Mouse (Mus musculus) spleen, adult 2 months (tissue): Measurements from ENCODE around the gene Gfm2.

Source experiments
- CTCF ChIP-seq: fragments of 200-500 bp; IDR thresholded peaks from 2 replicates; pipeline ENCODE4 v1.5.1; 2011; ENCODE audit warnings: mild to moderate bottlenecking, inconsistent platforms; ENCODE audit not compliant: insufficient read depth, insufficient read length, insufficient replicate concordance; ENCODE audit errors: extremely low read depth
- POLR2A ChIP-seq: fragments of 200-500 bp; IDR thresholded peaks from 2 replicates; pipeline ENCODE4 v1.6.1; 2011; ENCODE audit warnings: low read depth, low read length, inconsistent platforms

DNA sequence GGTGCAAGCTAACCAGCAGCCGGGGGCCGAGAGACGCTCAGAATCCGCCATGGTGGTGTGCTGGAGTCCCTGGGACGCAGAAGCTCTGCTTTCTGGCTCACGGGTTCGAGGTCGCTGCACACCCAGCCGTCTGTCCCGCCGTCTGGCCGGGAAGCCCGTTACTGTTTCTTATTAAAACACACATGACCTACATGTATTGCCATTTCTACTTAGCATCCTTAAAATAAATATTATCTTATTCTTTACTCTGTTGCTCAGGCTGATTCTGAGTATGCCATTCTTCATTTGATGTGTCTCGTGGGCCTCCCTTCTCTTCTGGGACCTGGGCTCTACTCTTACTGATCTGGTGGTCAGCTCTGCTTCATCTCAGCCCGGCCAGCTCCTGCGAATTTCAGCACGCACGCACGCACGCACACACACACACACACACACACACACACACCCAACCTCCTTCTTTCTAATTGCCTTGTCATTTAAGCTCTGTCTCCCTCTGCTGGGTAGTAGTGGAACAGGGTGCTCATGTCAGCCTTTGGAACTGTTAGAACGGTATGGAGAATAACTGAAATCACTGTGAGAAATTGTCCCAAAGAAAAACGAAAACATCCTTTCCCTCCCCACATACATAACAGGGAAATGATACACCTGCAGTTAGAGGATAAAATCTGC is 38.4 kb upstream of the Gfm2 start, which contains the start of gene Gm6169:
- TF ChIP-seq CTCF, result no peak
- TF ChIP-seq POLR2A, result no peak
